Mouse (Mus musculus): ENCODE results near the gene Tmem178b. TPM values are rescaled to one million over a fixed set of nuclear protein-coding genes. Genes with fewer than 3 reads are reported as not detected.

Tmem178b gene
- total and polyA plus RNA-seq, 3 experiments, result 0.51 to 1.3 (median 0.94) TPM

GRCm38 (mm10) chr6:40128716-40129115 is 255.6 kb downstream of the Tmem178b start:
- Histone ChIP-seq H3K4me1 (ENCODE audit: control insufficient read depth, insufficient read depth, low read length) (no peaks in the 10 kb centered on the region), H3K36me3 (ENCODE audit: control insufficient read depth, insufficient read depth, low read length) (no peaks in the 10 kb centered on the region), H3K9ac (ENCODE audit: low read depth, low read length) (no peak overlapping the region), H3K79me2 (replicated peaks; ENCODE audit: control insufficient read depth, insufficient read depth, low read length) (no peaks in the 10 kb centered on the region), H3K27ac (no peak overlapping the region), H3K27me3 (ENCODE audit: control insufficient read depth, insufficient read depth, low read length) (no peaks in the 10 kb centered on the region), H3K4me3 (no peak overlapping the region)
- no peak for DNase-seq
- 75% methylated on average over 6 of the region's 6 CpGs for WGBS
- intact Hi-C loops (cut with DNase I), result no loop called here
- TF ChIP-seq CTCF (IDR thresholded peaks at IDR 0.05) (no peak), POLR2A (IDR thresholded peaks at IDR 0.05; ENCODE audit: insufficient read depth, low read depth, low read length) (no peak), EP300 (IDR thresholded peaks at IDR 0.05; ENCODE audit: insufficient read depth, low read depth, low read length) (no peak)

- Histone ChIP-seq H3K27ac (no peak overlapping the region), H3K4me1 (ENCODE audit: control insufficient read depth, insufficient read depth, low read length) (no peaks in the 10 kb centered on the region), H3K79me2 (replicated peaks; ENCODE audit: control insufficient read depth, insufficient read depth, low read length) (no peaks in the 10 kb centered on the region), H3K9ac (ENCODE audit: low read depth, low read length) (no peak overlapping the region), H3K4me3 (no peak overlapping the region), H3K36me3 (ENCODE audit: control insufficient read depth, insufficient read depth, low read length) (no peaks in the 10 kb centered on the region), H3K27me3 (ENCODE audit: control insufficient read depth, insufficient read depth, low read length) (no peaks in the 10 kb centered on the region)
- no peak for DNase-seq
- intact Hi-C loops (cut with DNase I), result no loop called here
- WGBS, result 80% methylated on average over 1 of the region's 1 CpGs
- TF ChIP-seq POLR2A (IDR thresholded peaks at IDR 0.05; ENCODE audit: insufficient read depth, low read depth, low read length), result no peak
- no peak for TF ChIP-seq CTCF (IDR thresholded peaks at IDR 0.05)
- no peak for TF ChIP-seq EP300 (IDR thresholded peaks at IDR 0.05; ENCODE audit: insufficient read depth, low read depth, low read length)
Measured at GRCm38 (mm10) chr6:40131936-40132335, 258.9 kb downstream of the Tmem178b start.

GRCm38 (mm10) chr6:40133436-40133835 is 260.4 kb downstream of the Tmem178b start:
- Histone ChIP-seq H3K36me3 (ENCODE audit: control insufficient read depth, insufficient read depth, low read length) (no peaks in the 10 kb centered on the region), H3K27ac (no peak overlapping the region), H3K27me3 (ENCODE audit: control insufficient read depth, insufficient read depth, low read length) (no peaks in the 10 kb centered on the region), H3K9ac (ENCODE audit: low read depth, low read length) (no peak overlapping the region), H3K79me2 (replicated peaks; ENCODE audit: control insufficient read depth, insufficient read depth, low read length) (no peaks in the 10 kb centered on the region), H3K4me1 (ENCODE audit: control insufficient read depth, insufficient read depth, low read length) (no peaks in the 10 kb centered on the region), H3K4me3 (no peak overlapping the region)
- TF ChIP-seq EP300 (IDR thresholded peaks at IDR 0.05; ENCODE audit: insufficient read depth, low read depth, low read length) (no peak), POLR2A (IDR thresholded peaks at IDR 0.05; ENCODE audit: insufficient read depth, low read depth, low read length) (no peak), CTCF (IDR thresholded peaks at IDR 0.05) (no peak)
- 63% methylated on average over 6 of the region's 6 CpGs for WGBS
- intact Hi-C loops (cut with DNase I), result no loop called here
- DNase-seq, result no peak

DNA sequence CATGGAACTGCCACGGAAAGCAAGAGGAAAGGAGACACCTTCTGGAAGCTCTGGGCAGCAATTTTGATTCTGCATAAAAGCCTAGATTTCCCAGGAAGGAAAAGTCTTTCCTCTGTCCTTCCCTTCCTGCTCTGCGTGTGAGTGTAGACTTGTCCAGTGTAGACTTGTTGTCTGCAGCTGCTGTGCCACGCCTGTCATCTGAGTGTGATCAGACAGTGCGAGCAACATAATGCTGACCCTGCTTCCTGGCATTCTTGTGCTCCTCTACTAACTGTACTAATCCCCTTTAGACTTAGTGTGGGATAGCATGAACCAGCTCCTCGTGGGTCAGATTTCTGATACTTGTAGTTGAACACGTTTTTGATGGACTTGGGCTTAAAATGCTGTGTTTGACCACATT is 262.6 kb downstream of the Tmem178b start:
- Histone ChIP-seq H3K27ac (no peak overlapping the region), H3K36me3 (ENCODE audit: control insufficient read depth, insufficient read depth, low read length) (no peaks in the 10 kb centered on the region), H3K9ac (ENCODE audit: low read depth, low read length) (no peak overlapping the region), H3K4me3 (no peak overlapping the region), H3K79me2 (replicated peaks; ENCODE audit: control insufficient read depth, insufficient read depth, low read length) (no peaks in the 10 kb centered on the region), H3K27me3 (ENCODE audit: control insufficient read depth, insufficient read depth, low read length) (no peaks in the 10 kb centered on the region), H3K4me1 (ENCODE audit: control insufficient read depth, insufficient read depth, low read length) (no peaks in the 10 kb centered on the region)
- intact Hi-C loops (cut with DNase I), result no loop called here
- no peak for DNase-seq
- TF ChIP-seq EP300 (IDR thresholded peaks at IDR 0.05; ENCODE audit: insufficient read depth, low read depth, low read length), result no peak
- TF ChIP-seq POLR2A (IDR thresholded peaks at IDR 0.05; ENCODE audit: insufficient read depth, low read depth, low read length), result no peak
- TF ChIP-seq CTCF (IDR thresholded peaks at IDR 0.05), result no peak
- WGBS, result 36% methylated on average over 6 of the region's 6 CpGs

- H3K36me3 ChIP-seq (ENCODE audit: control insufficient read depth, insufficient read depth, low read length), result no peaks in the 10 kb centered on the region
Measured at GRCm38 (mm10) chr6:40137346-40137745, 264.3 kb downstream of the Tmem178b start.

DNA sequence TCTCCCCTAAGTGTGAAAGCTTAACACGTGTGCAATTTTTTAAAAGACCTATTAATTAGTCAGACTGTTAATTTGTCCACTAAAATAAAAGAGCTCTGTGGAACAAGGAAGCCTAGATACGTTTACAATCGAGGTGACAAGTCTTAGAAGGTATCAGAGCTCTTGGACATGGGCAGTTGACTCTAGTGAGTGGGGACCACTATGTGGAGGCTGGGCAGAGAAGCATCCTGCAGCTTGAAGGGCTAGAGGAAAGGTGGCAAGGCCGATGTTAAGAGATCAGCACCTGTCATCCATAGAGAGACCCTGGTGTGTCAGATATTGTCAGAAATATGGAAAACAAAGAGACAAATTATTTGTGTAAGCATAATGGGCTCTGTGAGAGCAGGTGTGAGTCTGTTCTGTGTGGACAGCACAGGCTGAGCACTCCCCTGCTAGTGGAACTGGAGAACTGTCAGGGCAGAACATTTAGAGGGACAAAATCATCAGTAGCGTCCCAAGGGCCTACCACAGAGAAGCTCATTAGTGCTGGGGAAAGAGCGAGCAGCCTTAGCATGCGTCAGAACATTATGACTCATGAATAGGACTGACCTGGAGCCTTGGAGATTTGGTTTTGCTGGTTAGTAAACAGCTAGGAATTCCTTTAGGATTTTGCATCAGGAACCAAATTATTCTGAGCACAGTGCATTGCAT is 264.9 kb downstream of the Tmem178b start:
- DNase-seq, result no peak
- H3K27ac ChIP-seq, result no peak overlapping the region
- intact Hi-C loops (cut with DNase I), result no loop called here
- TF ChIP-seq EP300 (IDR thresholded peaks at IDR 0.05; ENCODE audit: insufficient read depth, low read depth, low read length) (no peak), POLR2A (IDR thresholded peaks at IDR 0.05; ENCODE audit: insufficient read depth, low read depth, low read length) (no peak), CTCF (IDR thresholded peaks at IDR 0.05) (no peak)
- no peaks in the 10 kb centered on the region for H3K79me2 ChIP-seq (replicated peaks; ENCODE audit: control insufficient read depth, insufficient read depth, low read length)
- H3K4me1 ChIP-seq (ENCODE audit: control insufficient read depth, insufficient read depth, low read length), result no peaks in the 10 kb centered on the region
- H3K27me3 ChIP-seq (ENCODE audit: control insufficient read depth, insufficient read depth, low read length), result 0 out of 2 replicates have a peak, but pooled peaks cover 2% of the 10 kb centered on the region
- no peak overlapping the region for H3K4me3 ChIP-seq
- 69% methylated on average over 7 of the region's 7 CpGs for WGBS
- no peak overlapping the region for H3K9ac ChIP-seq (ENCODE audit: low read depth, low read length)
- H3K36me3 ChIP-seq (ENCODE audit: control insufficient read depth, insufficient read depth, low read length), result no peaks in the 10 kb centered on the region

More at GRCm38 (mm10) chr6:40137346-40137745, 264.3 kb downstream of the Tmem178b start:
- intact Hi-C loops (cut with DNase I), result no loop called here
- H3K4me3 ChIP-seq, result no peak overlapping the region
- TF ChIP-seq POLR2A (IDR thresholded peaks at IDR 0.05; ENCODE audit: insufficient read depth, low read depth, low read length), result no peak
- TF ChIP-seq CTCF (IDR thresholded peaks at IDR 0.05), result no peak
- no peak for TF ChIP-seq EP300 (IDR thresholded peaks at IDR 0.05; ENCODE audit: insufficient read depth, low read depth, low read length)
- no peak overlapping the region for H3K27ac ChIP-seq
- WGBS, result 70% methylated on average over 6 of the region's 6 CpGs
- H3K9ac ChIP-seq (ENCODE audit: low read depth, low read length), result no peak overlapping the region
- DNase-seq, result no peak
- no peaks in the 10 kb centered on the region for H3K4me1 ChIP-seq (ENCODE audit: control insufficient read depth, insufficient read depth, low read length)
- H3K27me3 ChIP-seq (ENCODE audit: control insufficient read depth, insufficient read depth, low read length), result 0 out of 2 replicates have a peak, but pooled peaks cover 2% of the 10 kb centered on the region
- H3K79me2 ChIP-seq (replicated peaks; ENCODE audit: control insufficient read depth, insufficient read depth, low read length), result no peaks in the 10 kb centered on the region

Data from heart, adult 2 months (tissue).